Mouse (Mus musculus) C2C12 (cell line): ENCODE measurements at regions not wholly inside any gene's neighbourhood (a gene's known extent, or its start where the extent isn't known, plus 50 kb on each side); places are given as distances from the start of the nearest gene placed in this dataset.

Experiments used
- H3K27me3 ChIP-seq: one replicate; pipeline ENCODE4 v1.6.1; 2011; ENCODE audit not compliant: control insufficient read depth, insufficient read depth, insufficient read length
- H3K36me3 ChIP-seq: one replicate; pipeline ENCODE4 v1.6.1; 2011; ENCODE audit not compliant: control insufficient read depth, insufficient read depth
- H3K4me3 ChIP-seq: one replicate; pipeline ENCODE4 v1.5.1; 2011; ENCODE audit warnings: mild to moderate bottlenecking, control low read depth; ENCODE audit not compliant: poor library complexity, insufficient read depth, severe bottlenecking
- H3K79me2 ChIP-seq: one replicate; pipeline ENCODE4 v1.6.1; 2011; ENCODE audit not compliant: control insufficient read depth, insufficient read depth
- H3K79me3 ChIP-seq: one replicate; pipeline ENCODE4 v1.6.1; 2011; ENCODE audit warnings: low read depth, control low read depth
- H3ac ChIP-seq: one replicate; pipeline ENCODE3; 2011; ENCODE audit warnings: low read depth; ENCODE audit not compliant: control insufficient read depth, insufficient read length
- CEBPB ChIP-seq: IDR thresholded peaks from one replicate; pipeline ENCODE4 v1.6.1; 2011; ENCODE audit warnings: low read depth, mild to moderate bottlenecking, control low read depth, moderate library complexity
- CTCF ChIP-seq: IDR thresholded peaks from one replicate; pipeline ENCODE4 v1.5.1; 2011; ENCODE audit not compliant: control insufficient read depth, insufficient read depth, insufficient read length
- FOSL1 ChIP-seq: IDR thresholded peaks from one replicate; pipeline ENCODE4 v1.8.0; 2011; ENCODE audit warnings: mild to moderate bottlenecking, low read length; ENCODE audit not compliant: poor library complexity, insufficient read depth, severe bottlenecking
- MAX ChIP-seq: IDR thresholded peaks from one replicate; pipeline ENCODE4 v1.6.1; 2011; ENCODE audit warnings: mild to moderate bottlenecking, control low read depth
- MYOD1 ChIP-seq: IDR thresholded peaks from one replicate; pipeline ENCODE4 v1.6.1; 2011; ENCODE audit warnings: low read depth; ENCODE audit not compliant: control insufficient read depth, insufficient read length
- MYOG ChIP-seq: IDR thresholded peaks from one replicate; pipeline ENCODE4 v1.6.1; 2011; ENCODE audit not compliant: control insufficient read depth, insufficient read length; ENCODE audit errors: extremely low read depth
- USF1 ChIP-seq: IDR thresholded peaks from one replicate; pipeline ENCODE4 v1.6.1; 2011; ENCODE audit warnings: low read depth, mild to moderate bottlenecking, control low read depth, moderate library complexity

GRCm38 (mm10) chr16:24183216-24183615 is 194.6 kb upstream of the Bcl6 start:
- TF ChIP-seq MYOD1: no peak
- no peak for TF ChIP-seq MYOG
- TF ChIP-seq CEBPB: no peak
- no peak for TF ChIP-seq MAX
- no peak for TF ChIP-seq CTCF
- TF ChIP-seq FOSL1: no peak
- no peak for TF ChIP-seq USF1
- H3K27me3 ChIP-seq: no peaks in the 10 kb centered on the region
- H3K4me3 ChIP-seq: no peak overlapping the region
- no peak overlapping the region for H3ac ChIP-seq
- H3K36me3 ChIP-seq: no peaks in the 10 kb centered on the region
- H3K79me3 ChIP-seq: no peaks in the 10 kb centered on the region
- no peaks in the 10 kb centered on the region for H3K79me2 ChIP-seq

GRCm38 (mm10) chr16:24181388-24181787 is 192.7 kb upstream of the Bcl6 start:
- H3ac ChIP-seq: no peak overlapping the region
- no peaks in the 10 kb centered on the region for H3K79me3 ChIP-seq
- H3K79me2 ChIP-seq: no peaks in the 10 kb centered on the region
- H3K36me3 ChIP-seq: no peaks in the 10 kb centered on the region
- H3K27me3 ChIP-seq: no peaks in the 10 kb centered on the region
- TF ChIP-seq MAX: no peak
- TF ChIP-seq USF1: no peak
- no peak for TF ChIP-seq CTCF
- TF ChIP-seq MYOG: no peak
- no peak for TF ChIP-seq FOSL1
- no peak for TF ChIP-seq MYOD1
- TF ChIP-seq CEBPB: no peak
- no peak overlapping the region for H3K4me3 ChIP-seq

- H3ac ChIP-seq: no peak overlapping the region
- H3K27me3 ChIP-seq: no peaks in the 10 kb centered on the region
- no peaks in the 10 kb centered on the region for H3K36me3 ChIP-seq
- H3K79me3 ChIP-seq: no peaks in the 10 kb centered on the region
- H3K4me3 ChIP-seq: no peak overlapping the region
- no peaks in the 10 kb centered on the region for H3K79me2 ChIP-seq
- TF ChIP-seq CTCF: no peak
Observed at GRCm38 (mm10) chr16:24180666-24181065, 192.0 kb upstream of the Bcl6 start.

- no peak for TF ChIP-seq MYOD1
- TF ChIP-seq CEBPB: no peak
- TF ChIP-seq MYOG: no peak
- Histone ChIP-seq H3K36me3 (no peaks in the 10 kb centered on the region), H3ac (no peak overlapping the region)
Observed at GRCm38 (mm10) chr16:24177564-24177963, 188.9 kb upstream of the Bcl6 start.

GRCm38 (mm10) chr16:24177131-24177530 is 188.5 kb upstream of the Bcl6 start:
- H3K79me2 ChIP-seq: no peaks in the 10 kb centered on the region
- no peak for TF ChIP-seq MYOD1
- TF ChIP-seq MYOG: no peak
- TF ChIP-seq FOSL1: no peak
- TF ChIP-seq CTCF: no peak
- no peak for TF ChIP-seq USF1
- no peak for TF ChIP-seq CEBPB
- no peak overlapping the region for H3ac ChIP-seq
- H3K27me3 ChIP-seq: no peaks in the 10 kb centered on the region
- H3K79me3 ChIP-seq: no peaks in the 10 kb centered on the region
- H3K4me3 ChIP-seq: no peak overlapping the region
- H3K36me3 ChIP-seq: no peaks in the 10 kb centered on the region

More at GRCm38 (mm10) chr16:24177564-24177963, 188.9 kb upstream of the Bcl6 start:
- no peaks in the 10 kb centered on the region for H3K79me2 ChIP-seq
- no peak overlapping the region for H3K4me3 ChIP-seq
- no peaks in the 10 kb centered on the region for H3K79me3 ChIP-seq
- no peaks in the 10 kb centered on the region for H3K27me3 ChIP-seq

- Histone ChIP-seq H3K79me2 (no peaks in the 10 kb centered on the region), H3K79me3 (no peaks in the 10 kb centered on the region), H3K4me3 (no peak overlapping the region), H3K36me3 (no peaks in the 10 kb centered on the region), H3ac (no peak overlapping the region), H3K27me3 (no peaks in the 10 kb centered on the region)
- TF ChIP-seq CTCF (no peak), MAX (no peak), MYOD1 (no peak), USF1 (no peak), FOSL1 (no peak), CEBPB (no peak), MYOG (no peak)
Observed at GRCm38 (mm10) chr16:24176057-24176456, 187.4 kb upstream of the Bcl6 start.
